Mouse (Mus musculus) ES-E14 (cell line): Measurements from ENCODE around the gene Stx8. TPM values are rescaled to one million over a fixed set of nuclear protein-coding genes. Genes with fewer than 3 reads are reported as not detected.

Experiments used
- DNase-seq: peaks from one replicate; pipeline ENCODE4 v3.0.0-alpha.2; 2013; ENCODE audit warnings: low read depth, low spot score
- H3K27ac ChIP-seq: 2 replicates; pipeline ENCODE4 v1.5.1; 2012; ENCODE audit warnings: low read depth, mild to moderate bottlenecking, low read length, moderate library complexity, mixed read lengths; ENCODE audit not compliant: poor library complexity, insufficient read depth, severe bottlenecking
- H3K36me3 ChIP-seq: 2 replicates; pipeline ENCODE4 v1.6.1; 2012; ENCODE audit warnings: mild to moderate bottlenecking, low read length, moderate library complexity, mixed read lengths; ENCODE audit not compliant: control insufficient read depth, poor library complexity, insufficient read depth, severe bottlenecking
- H3K4me1 ChIP-seq, 2 experiments: fragments of 150-350 bp in 1 of 2; sonication (generic) in 1 of 2; 2 replicates each; pipeline ENCODE4 v1.6.1; 2012; ENCODE audit warnings: low read length in 2 of 2, mild to moderate bottlenecking in 1 of 2, mixed read lengths in 1 of 2; ENCODE audit not compliant: control insufficient read depth in 2 of 2, insufficient read depth in 2 of 2, poor library complexity in 1 of 2
- H3K4me3 ChIP-seq, 2 experiments: fragments of 150-350 bp in 1 of 2; sonication (generic) in 1 of 2; 2 replicates each; pipeline ENCODE4 v1.5.1; 2012; ENCODE audit warnings: low read length in 2 of 2, low read depth in 1 of 2, mild to moderate bottlenecking in 1 of 2, mixed read lengths in 1 of 2; ENCODE audit not compliant: insufficient read depth in 1 of 2, poor library complexity in 1 of 2, severe bottlenecking in 1 of 2
- H3K9ac ChIP-seq: 2 replicates; pipeline ENCODE4 v1.6.1; 2012; ENCODE audit warnings: low read depth, mild to moderate bottlenecking, low read length, mixed read lengths; ENCODE audit not compliant: poor library complexity, insufficient read depth, severe bottlenecking
- H3K9me3 ChIP-seq: fragments of 150-350 bp; sonication (generic); 2 replicates; pipeline ENCODE4 v1.6.1; 2012; ENCODE audit warnings: low read depth, mild to moderate bottlenecking, low read length; ENCODE audit not compliant: control insufficient read depth, insufficient read depth
- CHD2 ChIP-seq: IDR thresholded peaks from 2 replicates; pipeline ENCODE4 v1.6.1; 2014; ENCODE audit warnings: mild to moderate bottlenecking, low read depth, low read length, inconsistent platforms
- HCFC1 ChIP-seq: IDR thresholded peaks from 2 replicates; pipeline ENCODE4 v1.6.1; 2012; ENCODE audit warnings: low read length, inconsistent platforms, borderline replicate concordance; ENCODE audit not compliant: insufficient read depth
- MAFK ChIP-seq: IDR thresholded peaks from 2 replicates; pipeline ENCODE4 v1.6.1; 2014; ENCODE audit warnings: mild to moderate bottlenecking, low read depth, low read length, inconsistent platforms; ENCODE audit not compliant: insufficient read depth
- ZC3H11A ChIP-seq: IDR thresholded peaks from 2 replicates; pipeline ENCODE4 v1.6.1; 2012; ENCODE audit warnings: low read depth, mild to moderate bottlenecking, inconsistent platforms, low read length, borderline replicate concordance
- ZNF384 ChIP-seq: IDR thresholded peaks from 2 replicates; pipeline ENCODE4 v1.6.1; 2012; ENCODE audit warnings: low read depth, low read length, inconsistent platforms
- in situ Hi-C, 2 experiments: fragments of 600-800 bp; cut with MboI; formaldehyde crosslinking; loops; one replicate each; pipeline ENCODE4 v1.15.1; 2025; ENCODE audit warnings: low sequenced_read_pairs in 2 of 2, inconsistent platforms in 1 of 2; ENCODE audit not compliant: unreplicated experiment in 2 of 2
- total RNA-seq: library from RNA; depleted of rRNA; stranded (reverse); fragments of 300-350 nt; gene quantifications from 2 replicates; pipeline ENCODE4 v1.2.3, GENCODE M21; 2012

Stx8 gene
- total RNA-seq, 1 experiment: 19.4 TPM

DNA sequence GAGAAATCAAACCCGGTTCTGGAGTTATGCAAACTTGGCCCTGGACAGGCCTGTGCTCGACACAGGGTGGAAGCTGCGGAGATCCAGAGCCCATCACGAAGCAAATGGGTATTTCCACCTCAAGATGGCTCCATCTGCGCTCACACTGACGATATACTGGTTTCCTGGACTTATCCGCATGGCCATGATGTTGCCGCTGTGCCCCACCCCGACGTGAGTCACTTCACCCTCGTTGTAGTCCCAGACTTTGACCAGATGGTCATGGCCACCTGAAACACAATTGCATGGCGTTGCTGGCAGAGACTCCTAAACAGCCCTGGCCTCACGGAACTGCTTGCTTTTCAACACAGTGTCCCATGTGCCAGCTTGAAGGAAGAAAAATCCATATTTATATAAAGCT lies 41.0 kb upstream of the Stx8 start:
- Histone ChIP-seq H3K4me3 (no peak overlapping the region), H3K4me1 (peaks cover 7 to 9% of the 10 kb centered on the region in 2 experiments), H3K9ac (no peak overlapping the region), H3K9me3 (no peaks in the 10 kb centered on the region), H3K36me3 (peaks cover 2% of the 10 kb centered on the region; the same call in 1 of the 2 replicates), H3K27ac (no peak overlapping the region)
- no peak for TF ChIP-seq HCFC1
- TF ChIP-seq MAFK: no peak
- no peak for TF ChIP-seq ZNF384
- no peak for TF ChIP-seq ZC3H11A
- no peak for DNase-seq
- in situ Hi-C loops: no loop called here

DNA sequence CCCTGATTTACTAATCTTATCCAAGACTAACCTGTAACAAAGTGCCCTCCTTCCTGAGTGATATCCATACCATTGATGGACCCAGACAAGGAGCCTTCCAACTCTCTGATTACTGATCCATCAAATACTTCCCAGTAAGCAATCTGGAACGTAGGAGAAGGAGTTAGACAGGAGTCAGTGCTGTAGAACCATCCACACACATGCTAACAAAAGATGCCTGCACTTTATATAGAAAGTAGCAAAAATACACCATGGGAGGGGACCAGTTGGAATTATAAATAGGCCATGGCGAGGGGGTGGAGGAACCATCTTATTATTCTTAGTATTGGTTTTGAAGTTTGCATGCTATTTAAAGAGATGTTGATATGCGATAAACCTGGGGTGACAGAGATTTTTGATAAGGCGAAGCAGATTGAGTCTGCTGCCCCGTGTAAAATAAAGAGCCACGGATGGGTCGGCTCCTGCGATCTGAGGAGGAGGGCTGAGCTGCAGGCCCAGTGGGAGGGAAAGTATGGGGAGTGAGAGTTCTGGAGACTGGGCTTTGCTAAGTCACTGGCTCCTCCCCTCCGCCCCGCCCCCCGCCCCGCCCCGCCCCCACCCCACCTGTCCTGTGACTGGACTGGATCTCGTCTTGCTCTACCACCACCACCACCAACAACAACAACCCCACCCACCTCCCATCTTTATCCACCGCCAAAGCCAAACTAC lies 39.5 kb upstream of the Stx8 start:
- DNase-seq: no peak
- Histone ChIP-seq H3K4me3 (0 out of 4 replicates have a peak overlapping the region, but pooled peaks of 1 of the 2 experiments have one; percentile 25), H3K4me1 (peaks cover 7% of the 10 kb centered on the region in 2 experiments), H3K9me3 (no peaks in the 10 kb centered on the region), H3K27ac (no peak overlapping the region), H3K36me3 (peaks cover 2% of the 10 kb centered on the region; the same call in 1 of the 2 replicates), H3K9ac (no peak overlapping the region)
- no peak for TF ChIP-seq MAFK
- TF ChIP-seq ZC3H11A: no peak
- TF ChIP-seq CHD2: no peak
- no peak for TF ChIP-seq HCFC1
- TF ChIP-seq ZNF384: no peak
- in situ Hi-C loops: no loop called here

DNA sequence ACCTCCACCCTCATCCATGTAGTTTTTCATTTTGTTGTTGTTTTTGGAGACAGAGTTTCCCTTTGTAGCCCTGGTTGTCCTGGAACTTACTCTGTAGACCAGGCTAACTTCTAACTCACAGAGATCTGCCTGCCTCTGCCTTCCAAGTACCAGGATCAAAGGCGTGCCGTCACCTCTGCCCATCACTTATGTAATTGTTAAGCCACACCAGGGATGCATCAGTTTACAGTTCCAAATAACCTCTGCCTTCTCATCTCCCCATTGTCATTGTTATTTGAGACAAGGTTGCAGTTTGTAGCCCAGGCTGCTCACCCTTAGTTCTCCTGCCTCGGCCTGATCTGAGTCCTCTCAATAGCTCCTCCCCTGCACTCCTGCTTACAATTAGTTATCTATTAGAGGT lies 33.8 kb upstream of the Stx8 start:
- in situ Hi-C loops: no loop called here
- DNase-seq: no peak
- Histone ChIP-seq H3K27ac (no peak overlapping the region), H3K9ac (no peak overlapping the region), H3K9me3 (no peaks in the 10 kb centered on the region), H3K4me1 (peaks cover 4 to 8% of the 10 kb centered on the region in 2 experiments; a peak in 2 of 4 replicates), H3K36me3 (no peaks in the 10 kb centered on the region), H3K4me3 (no peak overlapping the region)
- no peak for TF ChIP-seq CHD2
- no peak for TF ChIP-seq ZC3H11A
- no peak for TF ChIP-seq ZNF384
- TF ChIP-seq HCFC1: no peak
- no peak for TF ChIP-seq MAFK

DNA sequence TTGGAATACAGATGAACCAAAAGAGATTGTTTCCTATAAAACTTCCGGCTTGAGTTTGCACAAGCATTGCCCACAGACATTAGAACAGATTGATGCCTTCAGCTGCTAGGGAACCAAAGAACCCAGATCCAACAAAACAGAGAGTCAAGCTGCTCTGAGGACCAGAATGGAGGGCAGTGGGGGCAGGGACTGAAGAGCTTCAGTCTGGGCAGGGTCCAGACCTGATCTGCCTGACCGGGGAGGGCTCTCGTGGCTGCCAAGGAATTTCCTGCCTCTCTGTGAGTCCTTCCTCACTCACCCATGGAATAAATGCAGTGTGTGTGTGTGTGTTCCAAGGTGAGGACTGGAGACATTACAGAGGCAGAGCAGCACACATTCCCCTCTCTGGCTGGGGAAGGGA lies 17.8 kb upstream of the Stx8 start:
- H3K9ac ChIP-seq: no peak overlapping the region
- no peaks in the 10 kb centered on the region for H3K36me3 ChIP-seq
- no peak overlapping the region for H3K4me3 ChIP-seq
- H3K9me3 ChIP-seq: no peaks in the 10 kb centered on the region
- no peak for DNase-seq
- in situ Hi-C loops: no loop called here
- no peaks in the 10 kb centered on the region for H3K4me1 ChIP-seq
- no peak overlapping the region for H3K27ac ChIP-seq
- no peak for TF ChIP-seq CHD2
- TF ChIP-seq MAFK: no peak
- no peak for TF ChIP-seq ZC3H11A
- TF ChIP-seq ZNF384: no peak
- TF ChIP-seq HCFC1: no peak
